Mouse (Mus musculus) heart, postnatal 36 days (tissue): Measurements from ENCODE around the gene Slc47a1. TPM values are rescaled to one million over a fixed set of nuclear protein-coding genes. Genes with fewer than 3 reads are reported as not detected.

Experiments
- total RNA-seq, 2 experiments: library from RNA; stranded (reverse); gene quantifications; 2 replicates each; pipeline ENCODE4 v1.2.3; 2021

Slc47a1 gene
- total RNA-seq, 2 experiments from 2014 or later, result 28.5 to 30.5 TPM

Other genes starting within 250 kb of the Slc47a1 start
- gene Usp22, start 203.3 kb downstream of the Slc47a1 start, total RNA-seq, result 10 to 100 TPM; 29.9 to 37.4 TPM
- gene Aldh3a1, start 170.8 kb downstream of the Slc47a1 start, total RNA-seq, result 1 to 10 TPM; 1.7 TPM
- gene Aldh3a2, start 110.9 kb downstream of the Slc47a1 start, total RNA-seq, result 10 to 100 TPM; 35.3 to 41.7 TPM
- not detected for gene Slc47a2, start 35.5 kb downstream of the Slc47a1 start, total RNA-seq
- not detected for gene Rnf112, start 75.8 kb upstream of the Slc47a1 start, total RNA-seq
- gene Mfap4, start 107.1 kb upstream of the Slc47a1 start, total RNA-seq, result 10 to 100 TPM; 32.3 to 38.4 TPM
- gene Mapk7, start 116.1 kb upstream of the Slc47a1 start, total RNA-seq, result 1 to 10 TPM; 5.7 to 6.4 TPM
- gene B9d1, start 126.8 kb upstream of the Slc47a1 start, total RNA-seq, result 1 to 10 TPM; 6.2 to 7.4 TPM
- gene Epn2, start 201.3 kb upstream of the Slc47a1 start, total RNA-seq, result 10 to 100 TPM; 24.0 to 26.9 TPM